In the genomic region with DNA sequence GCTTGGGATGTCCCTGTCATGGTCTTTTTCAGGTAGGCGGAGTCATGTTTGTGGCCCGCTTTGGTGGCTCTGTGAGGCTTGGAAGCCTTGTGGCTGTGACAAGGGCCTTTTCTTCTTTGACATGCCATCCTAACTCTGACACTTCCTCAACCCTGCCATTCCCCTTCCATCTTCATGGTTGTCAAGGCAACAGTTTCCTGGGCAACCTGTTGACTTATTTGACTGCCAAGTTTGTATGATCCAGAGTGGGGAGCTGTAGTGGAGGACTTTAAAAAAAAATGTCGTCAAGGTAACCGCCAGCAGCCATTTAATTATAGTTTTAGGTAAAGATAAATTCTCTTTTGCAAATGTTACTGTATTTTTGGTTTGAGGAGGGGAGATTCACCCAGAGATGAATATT, we compare ENCODE assay signal across 9 mouse cellular contexts. TPM values are rescaled to one million over a fixed set of nuclear protein-coding genes. Genes with fewer than 3 reads are reported as not detected.
DNase-seq lines count a peak whose midpoint lies in the region; ATAC-seq and TF ChIP-seq lines count a peak whose summit lies in the region.
"Had no signal": no experiment of that assay in that cellular context is flagged by ENCODE, and none has a peak within 500 bp of the region (broad histone marks: within the 10 kb centered on the region; RNA-seq: fewer than 3 reads in every experiment).

No protein-coding gene starts in this region.

- ATAC-seq in midbrain, embryonic 14.5 days (ENCODE audit: low FRiP score, low TSS enrichment) = no peak
- no peak for ATAC-seq in stomach, postnatal 0 days (ENCODE audit: low FRiP score, low TSS enrichment)

- no peaks in the 10 kb centered on the region for H3K36me3 ChIP-seq in midbrain, embryonic 14.5 days (ENCODE audit: control insufficient read depth, insufficient read depth, low read length)
- no peaks in the 10 kb centered on the region for H3K36me3 ChIP-seq in limb, embryonic 10.5 days
- no peaks in the 10 kb centered on the region for H3K36me3 ChIP-seq in stomach, postnatal 0 days (ENCODE audit: control insufficient read depth, insufficient read depth, low read length)
- H3K36me3 ChIP-seq: heart, embryonic 15.5 days had no signal

- H3K9ac ChIP-seq in midbrain, embryonic 14.5 days (replicated peaks; ENCODE audit: low read length) = no peak overlapping the region
- H3K9ac ChIP-seq in stomach, postnatal 0 days (ENCODE audit: low read length) = no peak overlapping the region
- H3K9ac ChIP-seq: heart, embryonic 15.5 days had no signal

- H3K27me3 ChIP-seq in midbrain, embryonic 14.5 days (ENCODE audit: control insufficient read depth, insufficient read depth, low read length) = no peaks in the 10 kb centered on the region
- H3K27me3 ChIP-seq in limb, embryonic 10.5 days (ENCODE audit: low read depth, poor library complexity, severe bottlenecking) = no peaks in the 10 kb centered on the region
- no peaks in the 10 kb centered on the region for H3K27me3 ChIP-seq in stomach, postnatal 0 days (ENCODE audit: control insufficient read depth, insufficient read depth, low read length)

- H3K4me3 ChIP-seq in midbrain, embryonic 14.5 days (replicated peaks; ENCODE audit: low read depth, low read length) = no peak overlapping the region
- no peak overlapping the region for H3K4me3 ChIP-seq in limb, embryonic 10.5 days
- H3K4me3 ChIP-seq in stomach, postnatal 0 days (ENCODE audit: low read depth, low read length) = no peak overlapping the region
- H3K4me3 ChIP-seq: heart, embryonic 15.5 days had no signal

- peak; percentile 90 for DNase-seq in brain, embryonic 14.5 days (ENCODE audit: low read depth)
- peak; percentile 71 for DNase-seq in embryo, embryonic 11 days
- peak; percentile 72 to 87 for DNase-seq in layer of hippocampus, adult 18-20 months (ENCODE audit: low spot score in 2 of 2)
- DNase-seq in midbrain, embryonic 14.5 days = peak; percentile 83
- no peak for DNase-seq in limb, embryonic 10.5 days (ENCODE audit: low spot score)
- DNase-seq in stomach, postnatal 0 days (ENCODE audit: low spot score) = no peak
- DNase-seq in spleen, adult 12 weeks (ENCODE audit: low spot score) = no peak
- DNase-seq: kidney, postnatal 4 days had no signal

- no peak overlapping the region for H3K27ac ChIP-seq in midbrain, embryonic 14.5 days (replicated peaks; ENCODE audit: low read depth, low read length)
- H3K27ac ChIP-seq in limb, embryonic 10.5 days = no peak overlapping the region
- no peak overlapping the region for H3K27ac ChIP-seq in stomach, postnatal 0 days (replicated peaks)
- H3K27ac ChIP-seq: heart, embryonic 15.5 days had no signal

- TF ChIP-seq POLR2A in brain, embryonic 14.5 days (IDR thresholded peaks at IDR 0.05; ENCODE audit: borderline replicate concordance, extremely low read depth, insufficient read depth, insufficient read length, poor library complexity, severe bottlenecking) = no peak

- 14% methylated on average over 4 of the region's 4 CpGs for WGBS in midbrain, embryonic 14.5 days
- 85% methylated on average over 4 of the region's 4 CpGs for WGBS in limb, embryonic 10.5 days
- 80% methylated on average over 4 of the region's 4 CpGs for whole genome bisulfite sequencing in stomach, postnatal 0 days

- TF ChIP-seq EP300 in stomach, postnatal 0 days (optimal IDR thresholded peaks at IDR 0.05) = no peak

- H3K4me1 ChIP-seq in midbrain, embryonic 14.5 days (ENCODE audit: control insufficient read depth, insufficient read depth, low read length) = peaks cover 24% of the 10 kb centered on the region
- H3K4me1 ChIP-seq in limb, embryonic 10.5 days = peaks cover 17% of the 10 kb centered on the region
- no peaks in the 10 kb centered on the region; the same call in 1 of the 2 replicates for H3K4me1 ChIP-seq in stomach, postnatal 0 days (replicated peaks; ENCODE audit: control insufficient read depth, insufficient read depth)

- no peak overlapping the region for H3K4me2 ChIP-seq in midbrain, embryonic 14.5 days (ENCODE audit: low read length)
- H3K4me2 ChIP-seq in stomach, postnatal 0 days (replicated peaks; ENCODE audit: low read depth) = no peak overlapping the region
- H3K4me2 ChIP-seq: heart, embryonic 15.5 days had no signal

- TF ChIP-seq CTCF in brain, embryonic 14.5 days (IDR thresholded peaks at IDR 0.05; ENCODE audit: borderline replicate concordance, extremely low read depth, insufficient read depth, insufficient read length) = no peak
- no peak for TF ChIP-seq CTCF in stomach, postnatal 0 days (IDR thresholded peaks at IDR 0.05; ENCODE audit: low read depth)

- H3K9me3 ChIP-seq in midbrain, embryonic 14.5 days (ENCODE audit: control insufficient read depth, low read length) = no peaks in the 10 kb centered on the region
- no peaks in the 10 kb centered on the region for H3K9me3 ChIP-seq in limb, embryonic 10.5 days (replicated peaks)
- H3K9me3 ChIP-seq in stomach, postnatal 0 days (ENCODE audit: control insufficient read depth, low read length) = no peaks in the 10 kb centered on the region
- H3K9me3 ChIP-seq: heart, embryonic 15.5 days had no signal

RNA-seq across cellular contexts. Expression of a gene that starts 56.8 kb away (rescaled TPM):
- polyA plus RNA-seq in brain, embryonic 14.5 days (2012; rRNA removed) = 3.1 and 3.8 TPM in 2 replicates
- 10 to 100 TPM; 43.9 to 51.6 TPM for total RNA-seq in layer of hippocampus, adult 18-20 months (2021)
- 2.0 and 3.0 TPM in 2 replicates for polyA plus RNA-seq in midbrain, embryonic 14.5 days (2014; fragmentation: Nextera tagmentation; extraction: Ambion mirVana)
- polyA plus RNA-seq in limb, embryonic 10.5 days (2016; fragmentation: Nextera tagmentation; extraction: Ambion mirVana) = 1.4 and 2.3 TPM in 2 replicates
- polyA plus RNA-seq in stomach, postnatal 0 days (2015; fragmentation: Nextera tagmentation; extraction: Ambion mirVana) = 0.65 and 1.0 TPM in 2 replicates

Comparison
In these comparisons a context has a peak if more than half of its experiments do, and no peak if none do; other contexts are left out.
1. DNase-seq: peak in brain, embryonic 14.5 days (single experiment), embryo, embryonic 11 days (single experiment), layer of hippocampus, adult 18-20 months (2 of 2) and midbrain, embryonic 14.5 days (single experiment); none in limb, embryonic 10.5 days (single experiment), stomach, postnatal 0 days (single experiment) and spleen, adult 12 weeks (single experiment).